Mouse (Mus musculus): Measurements from ENCODE around the gene Tmtc2.

The Tmtc2 gene

DNA sequence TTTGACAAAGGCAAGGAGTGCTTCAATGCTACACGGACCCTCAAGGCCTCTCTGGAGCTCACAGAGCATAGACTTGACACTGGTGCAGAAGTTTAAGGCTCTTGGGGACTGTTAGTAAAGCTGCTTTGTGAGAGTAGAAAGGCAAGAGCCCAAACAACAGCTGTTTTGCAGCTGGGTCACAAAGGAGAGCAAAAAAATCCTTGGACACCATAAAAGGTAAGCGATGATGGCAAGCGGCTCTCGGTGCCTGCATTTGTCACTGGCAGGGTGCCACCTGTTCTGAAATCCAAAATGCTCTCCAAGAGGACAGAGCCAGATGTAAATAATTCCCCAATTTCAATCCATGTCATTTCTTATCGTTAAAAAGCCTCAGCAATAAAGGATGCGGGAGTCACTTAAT is 290.1 kb downstream of the Tmtc2 start:
- no peak for DNase-seq

DNA sequence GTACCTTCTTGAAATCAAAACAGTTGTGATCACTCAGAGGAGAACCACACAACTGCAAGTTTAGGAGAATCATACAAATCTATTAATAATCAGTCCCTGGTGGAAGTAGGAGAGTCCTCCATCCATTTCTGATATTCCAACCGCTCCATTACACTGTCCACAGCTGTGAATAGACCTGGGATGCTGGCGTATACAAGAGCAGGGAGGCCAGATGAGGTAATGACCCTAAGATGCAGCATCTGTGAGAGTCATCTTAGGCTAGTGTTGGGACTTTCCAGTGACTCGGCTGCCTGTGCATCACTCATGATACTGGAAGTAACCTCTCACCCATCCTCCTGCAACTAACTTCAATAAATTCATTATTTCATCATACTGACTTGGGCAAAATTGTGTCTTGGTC is 293.3 kb downstream of the Tmtc2 start:
- DNase-seq: no peak

DNA sequence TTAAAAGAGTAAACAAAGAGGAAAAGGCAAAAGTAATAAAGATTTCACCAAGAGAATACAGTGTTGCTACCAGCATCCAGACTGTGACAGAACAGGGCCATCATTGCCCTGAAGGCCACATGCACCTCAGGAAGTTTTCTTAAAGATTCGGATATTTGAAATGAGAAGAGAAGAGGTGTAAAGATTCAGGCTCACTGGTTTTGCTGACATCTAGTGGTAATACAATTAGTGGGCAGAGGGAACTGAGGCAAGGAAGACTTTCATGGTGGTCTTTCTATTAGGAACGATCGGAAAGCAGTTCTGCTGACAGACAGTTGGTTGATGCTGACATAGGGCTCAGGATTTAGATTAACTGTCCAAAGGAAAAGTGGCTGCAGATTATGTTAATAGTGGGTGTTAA is 314.2 kb downstream of the Tmtc2 start:
- no peak for DNase-seq

DNA sequence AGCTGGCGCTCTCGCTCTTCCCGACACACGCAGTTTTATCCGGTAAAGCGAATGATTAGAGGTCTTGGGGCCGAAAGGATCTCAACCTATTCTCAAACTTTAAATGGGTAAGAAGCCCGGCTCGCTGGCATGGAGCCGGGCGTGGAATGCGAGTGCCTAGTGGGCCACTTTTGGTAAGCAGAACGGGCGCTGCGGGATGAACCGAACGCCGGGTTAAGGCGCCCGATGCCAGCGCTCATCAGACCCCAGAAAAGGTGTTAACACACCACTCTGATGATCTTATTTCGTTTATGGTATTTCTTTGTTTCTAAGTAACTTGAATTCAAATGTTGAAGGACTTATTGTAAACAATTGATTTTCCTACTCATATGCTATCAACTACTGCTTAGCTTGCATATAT is 336.0 kb downstream of the Tmtc2 start:
- peak; percentile 71 for DNase-seq

DNA sequence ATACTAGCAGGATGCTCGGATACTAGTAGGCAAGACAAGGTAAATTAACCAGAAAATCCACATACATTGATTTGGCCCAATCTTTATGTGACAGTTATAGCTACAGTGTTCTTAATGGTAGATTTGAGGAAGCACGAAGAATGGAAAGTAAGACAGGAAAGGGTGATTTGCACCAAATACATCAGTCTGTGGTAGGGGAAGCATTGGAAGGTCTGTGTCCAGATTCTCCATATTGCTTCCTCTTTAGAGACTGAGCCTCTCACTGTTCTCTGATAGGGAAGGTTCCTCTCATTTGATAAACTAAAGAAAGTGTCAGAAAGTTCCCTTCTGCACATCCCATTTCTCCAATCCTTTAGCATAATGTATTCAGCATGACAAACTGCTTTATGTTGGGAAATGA is 341.4 kb downstream of the Tmtc2 start:
- no peak for DNase-seq

DNA sequence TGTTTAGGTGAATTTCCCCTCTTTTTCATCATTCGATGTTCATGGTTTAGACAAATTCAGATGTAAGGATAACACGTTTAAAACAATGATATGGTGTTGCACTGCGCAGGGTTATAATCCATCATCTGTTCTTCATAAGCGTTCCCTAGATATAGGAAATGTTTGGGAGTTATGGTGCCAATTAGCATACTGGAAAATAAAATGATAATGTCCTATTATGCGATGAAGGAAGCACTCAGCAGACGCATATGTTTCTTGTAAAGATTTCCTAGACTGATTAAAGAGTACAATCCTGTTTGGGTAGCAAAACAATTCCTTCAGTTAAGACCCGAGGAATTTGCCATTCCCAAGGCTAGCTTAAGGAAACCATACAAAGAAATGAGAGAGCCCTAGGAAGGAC is 343.8 kb downstream of the Tmtc2 start:
- DNase-seq: no peak

DNA sequence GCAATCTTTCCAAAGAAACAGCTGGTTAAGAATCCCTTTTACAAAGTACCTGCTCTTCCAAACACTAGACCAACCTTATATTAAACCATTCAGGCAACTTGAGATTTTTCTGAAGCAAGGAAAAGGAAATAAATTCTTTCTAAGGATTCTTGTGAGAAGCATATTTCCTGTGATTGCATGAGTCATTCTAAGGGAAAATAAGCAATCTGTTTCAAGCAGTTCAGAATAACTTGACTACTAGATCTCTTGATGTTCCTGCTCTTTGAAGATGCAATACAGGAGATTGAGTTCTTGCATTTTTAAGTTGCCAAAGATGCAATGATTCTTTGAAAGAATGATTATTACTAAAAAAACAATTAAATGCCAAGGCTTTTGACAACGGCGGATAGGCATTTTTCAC is 345.6 kb downstream of the Tmtc2 start:
- no peak for DNase-seq

DNA sequence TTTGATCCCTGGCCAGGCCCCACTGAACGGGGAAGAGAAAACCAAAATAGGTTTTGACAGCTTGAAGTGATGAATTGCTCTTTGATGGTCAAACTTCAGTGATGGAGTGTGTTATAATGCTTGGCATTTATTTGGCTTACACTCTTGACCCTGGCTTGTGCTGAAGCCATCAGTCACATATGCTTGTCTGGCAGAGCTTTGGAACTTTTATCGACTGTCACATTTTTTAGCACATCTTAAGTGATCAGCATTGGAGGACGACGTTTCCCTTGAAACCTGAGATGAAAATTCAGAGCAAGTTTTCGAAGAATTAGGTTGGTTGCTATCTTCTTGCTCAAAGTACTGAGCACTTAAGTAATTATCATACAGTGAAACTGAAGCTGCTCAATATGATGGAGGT is 346.6 kb downstream of the Tmtc2 start:
- DNase-seq: no peak

DNA sequence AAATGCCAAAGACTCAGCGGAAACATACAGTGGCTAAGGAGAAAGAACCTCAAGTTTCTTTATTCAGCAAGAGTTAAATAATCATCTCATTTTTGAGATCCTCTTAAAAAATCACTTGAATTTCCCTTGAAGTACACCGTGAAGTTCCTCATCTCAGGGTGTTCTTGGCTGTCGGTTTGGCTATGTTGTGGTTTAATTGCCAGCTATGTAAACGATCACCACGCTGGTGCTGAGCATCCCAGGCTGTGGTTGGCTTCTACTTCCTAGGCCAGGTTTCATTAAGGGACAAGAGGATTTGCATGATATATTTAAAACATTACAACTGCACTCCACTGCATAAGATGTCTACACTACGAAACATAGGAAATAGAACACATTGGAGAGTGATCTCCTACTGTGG is 348.5 kb downstream of the Tmtc2 start:
- no peak for DNase-seq

DNA sequence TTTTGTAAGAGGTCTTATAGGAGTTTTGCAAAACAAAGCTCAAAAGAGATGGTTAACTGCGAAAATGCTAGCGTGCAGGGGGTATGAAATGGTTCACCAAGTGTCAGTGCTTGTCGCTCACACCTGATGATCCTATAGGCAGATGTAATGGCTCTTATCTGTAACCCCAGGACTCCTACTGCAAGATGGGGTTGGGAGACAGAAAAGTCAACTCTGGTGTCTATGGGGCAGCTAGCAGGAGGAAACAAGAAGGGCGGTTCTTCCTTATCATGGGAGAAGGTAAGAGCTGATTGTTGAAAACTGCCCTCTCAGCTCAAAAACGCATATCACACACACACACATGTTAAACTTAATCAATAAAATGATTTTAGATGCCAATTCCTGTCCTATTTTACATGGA is 351.3 kb downstream of the Tmtc2 start:
- DNase-seq: no peak

DNA sequence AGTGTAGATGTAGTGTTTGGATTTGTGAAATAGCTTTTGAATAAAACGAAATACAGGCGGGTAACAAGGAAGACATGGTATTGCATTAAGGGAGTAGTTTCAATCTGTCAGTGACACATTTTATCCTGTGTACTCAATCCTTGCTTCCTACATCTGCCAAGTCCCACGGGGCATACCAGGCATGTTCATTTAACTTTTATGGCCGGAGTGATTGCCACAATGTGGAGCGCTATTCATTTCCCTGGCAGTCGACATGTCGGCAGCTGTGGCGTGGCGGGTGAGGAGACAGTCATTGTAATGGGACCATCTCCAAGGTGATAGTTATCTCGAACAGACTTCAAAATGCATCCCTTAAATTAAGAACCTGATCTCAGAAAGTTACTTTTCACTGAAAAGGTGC is 372.8 kb downstream of the Tmtc2 start:
- no peak for DNase-seq

DNA sequence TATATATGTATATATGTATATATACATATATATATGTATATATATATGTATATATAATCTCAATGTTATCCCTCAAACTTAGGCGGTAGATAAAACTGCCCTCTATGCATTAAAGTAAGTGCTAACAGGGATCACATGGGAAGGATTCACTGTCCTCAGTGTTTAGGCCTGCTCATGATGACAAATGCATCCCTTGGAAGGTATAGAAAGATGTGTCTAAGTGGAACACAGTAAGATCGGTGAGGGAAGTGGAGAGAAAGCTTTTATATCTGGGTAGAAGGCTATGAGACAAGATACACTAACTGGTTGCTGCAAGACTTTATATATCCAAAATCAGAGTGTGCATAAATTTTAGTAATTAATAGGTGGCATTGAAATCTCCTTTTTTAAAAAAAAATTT is 373.6 kb downstream of the Tmtc2 start:
- DNase-seq: no peak

DNA sequence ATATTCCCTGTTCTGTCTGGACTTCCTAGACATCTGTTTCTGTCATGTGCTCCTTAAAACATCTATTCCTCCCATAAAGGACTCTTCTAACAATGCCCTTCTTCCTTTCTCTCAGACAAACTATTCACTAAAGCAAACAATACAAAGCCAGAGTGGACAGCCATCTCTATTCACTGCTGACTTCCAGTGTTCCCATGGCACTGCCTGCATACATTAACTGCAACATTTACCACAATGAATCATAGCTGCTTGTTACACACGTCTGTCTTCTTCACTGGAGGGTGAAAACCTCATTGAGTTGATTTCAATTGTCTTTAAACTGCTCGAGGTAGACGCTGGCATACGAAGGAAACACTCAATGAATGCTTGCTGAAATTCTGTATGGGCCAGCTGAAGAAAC is 374.2 kb downstream of the Tmtc2 start:
- DNase-seq: no peak

DNA sequence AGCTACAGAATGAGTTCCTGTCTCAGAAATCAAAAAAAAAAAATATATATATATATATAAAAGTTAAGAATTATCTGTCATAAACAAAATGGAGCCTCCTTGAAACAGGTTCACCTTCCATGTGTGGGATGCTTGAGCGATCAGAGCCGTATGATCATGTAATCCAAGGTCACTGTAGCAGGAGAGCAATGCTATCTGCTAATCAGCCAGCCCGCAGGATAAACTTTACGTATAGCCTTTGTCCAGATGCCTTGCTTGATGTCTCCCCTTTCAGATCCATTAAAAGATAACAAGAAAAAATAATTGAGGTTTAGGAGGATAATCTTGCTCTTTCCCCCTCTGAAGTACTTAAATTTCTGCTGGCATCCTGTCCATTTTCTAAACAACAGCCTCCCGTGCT is 374.7 kb downstream of the Tmtc2 start:
- DNase-seq: no peak

DNA sequence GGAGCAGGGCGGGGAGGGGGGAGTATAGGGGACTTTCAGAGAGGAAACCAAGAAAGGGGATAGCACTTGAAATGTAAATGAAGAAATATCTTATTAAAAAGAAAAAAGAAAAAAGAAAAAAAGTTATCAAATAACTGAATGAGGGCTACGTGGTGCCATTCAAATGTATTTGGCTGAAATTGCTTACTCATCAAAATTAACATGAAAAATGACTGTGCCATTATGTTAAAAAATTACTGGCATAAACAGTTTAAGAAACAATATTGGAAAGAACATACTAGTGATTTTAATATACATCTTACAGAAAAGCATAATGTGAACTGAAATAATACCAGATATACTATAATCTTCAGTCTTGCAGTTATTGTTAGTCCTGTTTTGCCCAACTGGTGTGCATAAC is 378.9 kb downstream of the Tmtc2 start:
- DNase-seq: no peak

DNA sequence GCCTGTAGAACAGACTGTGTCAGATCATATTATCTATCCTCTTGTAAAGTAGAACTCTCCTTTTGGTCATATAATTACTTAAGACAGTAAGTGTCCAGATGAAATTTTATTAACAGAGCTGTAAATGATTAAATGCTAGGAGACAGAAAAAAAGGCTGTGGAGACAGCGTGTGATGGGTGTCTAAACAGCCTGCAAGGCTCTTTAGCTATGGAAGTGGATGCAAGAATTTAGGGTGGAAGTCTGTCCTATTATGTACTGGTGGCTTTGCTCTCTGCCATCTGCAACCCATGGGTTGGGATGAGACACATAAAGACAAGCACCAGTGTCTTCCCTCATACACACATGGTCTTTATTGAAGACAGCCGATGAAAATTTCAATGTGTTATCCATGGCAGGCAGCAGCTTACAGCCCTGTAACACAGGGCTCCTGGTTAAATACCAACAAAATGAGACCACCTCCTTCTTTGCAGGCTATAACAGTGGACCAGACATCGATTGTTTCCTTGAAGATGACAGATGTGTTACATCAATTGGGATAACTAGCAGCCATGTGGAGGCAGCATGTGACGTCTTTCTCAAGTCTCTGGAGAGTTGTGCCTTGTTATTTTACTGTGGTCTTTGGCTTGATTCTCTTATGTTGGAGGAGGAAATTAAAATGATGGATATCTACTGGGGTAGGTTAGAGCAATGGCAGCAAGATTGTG is 380.3 kb downstream of the Tmtc2 start:
- no peak for DNase-seq

DNA sequence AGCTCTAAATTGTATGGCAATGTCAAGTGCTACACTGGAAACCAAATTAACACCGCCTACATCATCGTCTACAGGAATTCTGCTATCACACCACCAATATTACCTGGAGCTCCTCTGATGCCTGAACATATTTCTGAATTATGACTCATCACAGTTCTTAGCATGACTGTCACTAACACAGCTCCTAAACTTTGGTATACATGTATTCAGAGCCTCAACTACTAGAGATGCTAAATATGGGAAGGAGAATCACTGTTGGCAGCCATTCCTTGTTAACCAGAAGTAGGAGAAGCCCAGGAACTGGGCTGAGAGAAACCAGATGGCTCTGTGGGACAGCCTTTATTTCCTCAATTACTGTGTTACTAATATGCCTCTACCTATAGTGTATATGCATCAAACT is 382.2 kb downstream of the Tmtc2 start:
- DNase-seq: no peak

DNA sequence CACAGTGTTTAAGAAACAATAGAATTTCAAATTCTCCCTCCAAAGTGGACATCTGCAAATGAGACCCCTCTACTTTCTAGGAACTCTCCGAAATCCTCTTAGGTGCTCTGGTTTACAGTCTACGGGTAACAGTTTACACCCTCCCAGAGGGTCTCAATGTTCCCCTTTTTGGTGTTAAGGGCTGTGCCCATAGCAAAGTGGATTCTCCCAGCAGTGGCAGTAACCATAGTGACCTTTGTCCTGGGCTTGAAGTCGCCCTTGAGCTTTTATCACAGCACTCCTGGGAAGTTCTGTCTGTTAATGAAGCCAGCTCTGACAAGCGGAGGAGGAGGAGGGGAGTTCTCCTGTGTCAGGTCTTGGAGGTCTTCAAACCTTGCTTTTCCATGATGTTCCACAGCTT is 384.5 kb downstream of the Tmtc2 start:
- DNase-seq: no peak

DNA sequence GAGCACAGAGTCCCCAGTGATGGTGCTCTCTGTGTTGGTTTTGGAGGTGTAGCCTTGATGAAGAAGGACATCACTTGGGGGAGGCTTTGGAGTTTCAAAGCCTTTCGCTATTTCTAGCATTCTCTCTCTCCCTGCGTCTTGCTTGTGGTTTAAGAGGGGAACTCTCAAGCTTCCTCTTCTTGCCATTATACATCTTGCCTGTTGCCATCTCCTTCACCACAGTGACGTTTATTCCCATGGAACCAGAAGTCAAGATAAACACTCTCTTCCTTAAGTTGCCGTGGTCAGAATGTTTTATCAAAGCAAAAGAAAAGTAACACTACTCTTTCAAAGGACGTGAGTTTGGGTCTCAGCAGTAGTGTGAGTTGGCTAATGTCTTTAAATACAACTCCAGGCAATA is 387.6 kb downstream of the Tmtc2 start:
- DNase-seq: no peak

DNA sequence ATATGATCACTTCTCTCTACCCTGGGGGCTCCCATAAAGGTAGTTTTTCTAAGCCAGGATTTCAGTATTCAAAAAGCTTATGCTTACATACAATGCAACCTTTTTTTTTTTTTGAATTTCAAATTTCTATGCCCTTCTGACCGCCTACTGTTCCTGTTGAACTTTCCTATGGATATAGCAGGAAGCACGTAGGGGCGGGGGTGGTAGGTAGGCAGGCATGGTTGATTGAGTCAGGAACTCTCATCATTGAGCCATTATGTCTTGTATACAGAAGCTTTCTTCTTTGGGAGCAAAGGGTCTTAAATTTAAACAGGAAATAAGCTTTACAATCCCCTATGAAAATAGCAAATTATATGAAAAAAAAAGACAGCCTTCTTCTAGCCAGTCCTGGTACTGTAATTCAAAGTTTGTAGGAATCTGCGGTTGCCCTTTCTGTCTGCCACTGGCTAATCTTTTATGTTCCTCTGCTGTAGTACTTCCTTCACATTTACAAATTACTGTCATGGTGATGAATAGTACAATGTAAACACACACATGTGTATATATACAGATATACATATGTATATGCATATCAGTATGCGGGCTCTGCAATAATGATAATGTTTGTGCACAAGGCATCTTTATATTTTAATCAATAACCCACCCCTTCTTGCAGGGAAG is 405.7 kb downstream of the Tmtc2 start:
- no peak for DNase-seq

DNA sequence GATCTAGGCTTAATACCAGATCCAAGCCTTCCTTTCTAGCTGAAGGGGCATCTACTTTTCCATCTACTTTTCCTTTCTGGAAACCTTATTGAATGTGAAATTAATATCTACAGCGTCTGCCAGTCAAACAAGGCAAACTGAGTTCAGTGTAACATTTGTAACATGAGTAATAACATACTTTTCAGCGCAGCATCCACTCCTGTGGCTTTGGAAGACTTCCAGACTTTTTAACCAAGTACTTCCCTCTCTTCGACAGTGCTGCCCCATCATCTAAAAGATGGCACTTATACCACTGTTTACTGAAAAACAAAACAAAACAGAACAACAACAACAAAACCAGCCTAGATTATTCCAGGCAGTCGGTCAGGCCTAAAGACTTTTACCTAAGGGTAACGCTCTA is 409.0 kb downstream of the Tmtc2 start:
- DNase-seq: no peak

DNA sequence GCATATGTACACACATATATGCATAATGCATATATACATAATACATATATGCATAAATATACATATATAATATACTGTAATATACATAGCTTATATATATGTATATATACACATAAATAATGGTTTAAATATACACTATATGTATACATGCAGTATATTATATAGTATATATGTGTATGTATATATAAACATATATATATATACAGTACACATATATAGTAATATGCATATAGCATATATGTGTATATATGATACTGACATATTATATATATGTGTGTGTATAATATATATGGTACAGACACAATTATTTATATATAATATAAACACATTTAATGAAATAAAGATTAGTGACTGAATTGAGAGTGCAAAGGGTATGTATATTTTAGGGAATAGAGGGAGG is 420.5 kb downstream of the Tmtc2 start:
- DNase-seq: no peak

DNA sequence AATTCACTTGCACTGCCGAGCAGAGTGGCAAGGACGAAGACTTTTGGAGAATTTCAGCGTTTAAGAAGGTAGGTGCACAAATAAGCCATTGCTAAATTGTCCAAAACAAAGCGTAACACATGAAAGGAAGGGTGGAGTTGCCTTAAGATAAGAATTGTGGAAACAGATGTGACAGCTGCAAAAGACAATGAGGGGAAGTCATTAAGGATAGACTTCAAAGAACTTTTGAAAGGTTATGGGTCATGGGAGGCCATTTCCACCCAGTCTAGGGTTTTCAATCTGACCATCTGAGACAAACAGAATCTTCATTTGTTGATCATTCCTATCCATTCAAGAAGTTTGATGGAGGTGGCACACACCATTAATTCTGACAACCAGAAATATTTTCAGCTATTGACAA is 429.9 kb downstream of the Tmtc2 start:
- DNase-seq: no peak

DNA sequence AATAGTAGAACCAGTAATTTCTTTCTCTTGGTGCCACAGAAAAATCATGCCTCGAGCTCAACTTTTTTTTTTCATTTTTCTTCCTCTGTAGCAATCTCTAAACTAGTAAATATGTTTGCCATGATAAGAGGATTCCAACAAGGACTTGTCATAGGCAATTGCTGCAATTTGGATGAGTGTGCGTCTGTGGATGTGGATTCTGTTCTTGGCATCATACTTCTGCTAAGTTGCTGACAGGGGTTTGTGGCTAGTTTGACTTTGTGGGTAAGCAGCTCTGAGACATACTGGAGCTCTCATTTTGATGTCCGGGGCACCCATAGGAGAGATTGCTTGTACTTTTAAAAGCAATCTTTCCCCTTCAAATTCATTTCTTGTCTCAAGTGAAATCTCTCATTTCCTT is 432.1 kb downstream of the Tmtc2 start:
- DNase-seq: no peak
